Mouse (Mus musculus): ENCODE measurements around the gene Fabp7. TPM values are rescaled to one million over a fixed set of nuclear protein-coding genes. Genes with fewer than 3 reads are reported as not detected.

Gene Fabp7
- polyA plus RNA-seq (2015; fragmentation: Nextera tagmentation; extraction: Ambion mirVana): 1,183 and 1,204 TPM in 2 replicates

DNA sequence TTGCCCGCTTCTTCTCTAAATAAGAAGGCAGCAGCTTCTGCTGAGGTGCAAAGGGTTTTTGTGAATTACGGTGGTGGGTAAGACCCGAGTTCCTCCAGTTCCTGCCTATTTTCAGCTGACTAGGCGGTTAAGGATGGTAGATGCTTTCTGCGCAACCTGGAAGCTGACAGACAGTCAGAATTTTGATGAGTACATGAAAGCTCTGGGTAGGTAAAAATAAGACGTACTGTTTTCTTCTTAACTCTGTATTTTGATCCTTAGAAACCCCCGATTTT lies at the start of gene Fabp7:
Gene Fabp7 (plus strand): TSS at position 6 of the 275 bp plus-strand sequence.
- peak within 1 kb of the TSS; percentile 35 for H3K4me3 ChIP-seq
- no peaks in the 10 kb centered on the region for H3K9me3 ChIP-seq
- H3K27ac ChIP-seq: peak within 1 kb of the TSS; percentile 79
- peak within 1 kb of the TSS; percentile 51 for H3K4me2 ChIP-seq
- ATAC-seq (replicated peaks): peak; percentile 70; the same call in 1 of the 2 replicates
- 2% methylated on average over 7 of the region's 7 CpGs for WGBS
- H3K9ac ChIP-seq: peak within 1 kb of the TSS; percentile 17; the same call in 1 of the 2 replicates
- H3K4me1 ChIP-seq: peaks cover 30% of the 10 kb centered on the region
- H3K36me3 ChIP-seq (replicated peaks): no peaks in the 10 kb centered on the region
- H3K27me3 ChIP-seq (replicated peaks): no peaks in the 10 kb centered on the region

DNA sequence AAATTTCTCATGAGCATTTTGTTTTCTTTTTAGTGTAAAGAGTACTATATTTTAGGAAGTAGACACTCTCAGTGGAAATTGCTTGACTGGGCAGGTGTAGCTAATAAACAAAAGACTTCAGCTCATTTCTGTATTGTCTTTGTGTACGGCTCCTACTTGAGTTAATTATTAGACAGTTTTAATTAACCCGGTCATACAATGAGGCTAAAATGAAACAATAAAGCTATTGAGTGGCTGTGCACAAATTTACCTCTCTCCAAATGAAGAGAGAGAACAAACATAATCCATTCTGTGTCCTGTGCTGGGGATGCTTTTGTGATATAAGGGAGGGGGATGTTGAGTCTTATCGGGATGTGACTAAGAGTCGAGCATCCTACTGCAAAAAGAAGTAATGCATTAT lies 43.9 kb upstream of the Fabp7 start:
- no peak for ATAC-seq (replicated peaks)
- Histone ChIP-seq H3K9me3 (no peaks in the 10 kb centered on the region), H3K9ac (no peak overlapping the region), H3K4me1 (no peaks in the 10 kb centered on the region), H3K4me3 (no peak overlapping the region), H3K27ac (no peak overlapping the region), H3K27me3 (replicated peaks) (no peaks in the 10 kb centered on the region), H3K36me3 (replicated peaks) (no peaks in the 10 kb centered on the region), H3K4me2 (no peak overlapping the region)
- WGBS: 68% methylated on average over 4 of the region's 4 CpGs

DNA sequence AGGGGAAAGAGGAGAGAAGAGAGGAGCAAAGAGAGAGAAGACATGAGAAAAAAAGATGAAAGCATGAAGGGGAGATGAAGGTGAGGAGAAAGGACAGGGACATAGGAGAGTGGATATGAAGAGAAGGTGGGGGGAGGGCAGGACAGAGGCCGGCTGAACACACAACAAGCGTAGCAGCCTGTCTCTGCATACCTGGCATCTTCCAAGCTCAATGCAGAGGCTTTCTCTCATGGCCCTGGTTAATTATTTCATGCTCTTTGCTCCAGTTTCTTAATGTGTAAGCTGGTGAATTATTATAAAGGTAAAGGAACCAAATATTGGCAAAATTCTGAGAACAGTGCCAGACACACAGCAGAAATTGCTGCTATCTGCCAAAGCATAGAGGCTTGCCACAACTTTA lies 43.3 kb upstream of the Fabp7 start:
- no peaks in the 10 kb centered on the region for H3K9me3 ChIP-seq
- H3K36me3 ChIP-seq (replicated peaks): no peaks in the 10 kb centered on the region
- H3K9ac ChIP-seq: no peak overlapping the region
- no peak overlapping the region for H3K4me3 ChIP-seq
- H3K27ac ChIP-seq: no peak overlapping the region
- no peaks in the 10 kb centered on the region for H3K27me3 ChIP-seq (replicated peaks)
- H3K4me2 ChIP-seq: no peak overlapping the region
- WGBS: 79% methylated on average over 2 of the region's 2 CpGs
- no peaks in the 10 kb centered on the region for H3K4me1 ChIP-seq
- ATAC-seq (replicated peaks): no peak

DNA sequence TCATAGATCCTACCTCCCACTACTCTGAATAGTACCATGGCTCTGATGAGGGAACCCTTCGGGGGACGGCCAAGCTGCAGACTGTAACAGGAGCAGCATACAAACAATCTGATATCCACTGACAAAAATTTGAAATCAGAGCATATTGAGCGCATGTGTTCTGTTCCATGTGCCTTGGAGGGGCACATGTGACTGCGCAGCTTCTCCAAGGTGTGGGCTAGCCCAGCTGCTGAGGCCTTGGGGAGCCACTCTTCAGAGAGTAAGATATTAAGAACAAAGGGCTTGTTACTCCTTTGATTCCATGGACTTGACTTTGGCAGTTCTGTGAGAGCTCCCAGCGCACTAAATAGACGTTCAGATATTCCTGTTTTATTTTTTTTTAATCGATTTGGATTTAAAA lies 41.6 kb upstream of the Fabp7 start:
- Histone ChIP-seq H3K27me3 (replicated peaks) (no peaks in the 10 kb centered on the region), H3K4me3 (no peak overlapping the region), H3K9me3 (no peaks in the 10 kb centered on the region), H3K9ac (no peak overlapping the region), H3K36me3 (replicated peaks) (no peaks in the 10 kb centered on the region), H3K4me2 (no peak overlapping the region), H3K27ac (no peak overlapping the region), H3K4me1 (no peaks in the 10 kb centered on the region)
- WGBS: 69% methylated on average over 7 of the region's 7 CpGs
- ATAC-seq (replicated peaks): peak; percentile 53

DNA sequence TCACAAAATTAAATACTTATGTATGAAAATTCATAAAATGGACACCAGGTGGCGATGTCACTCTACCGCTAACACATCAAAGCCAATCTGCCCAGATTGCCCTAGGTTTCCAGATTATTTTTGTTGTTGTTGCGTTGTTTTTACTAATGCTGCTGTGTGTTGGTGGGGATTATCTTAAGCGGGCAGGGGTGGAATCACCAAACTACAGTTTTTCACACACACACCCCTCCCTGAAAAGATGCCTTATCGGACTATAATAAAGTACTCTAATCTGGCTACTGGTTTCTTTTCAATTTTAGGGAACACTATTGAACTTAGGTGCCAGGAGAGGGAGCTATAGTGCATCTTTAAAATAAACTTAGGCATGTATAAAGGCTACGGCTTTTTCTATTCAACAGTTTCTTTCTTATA lies 41.1 kb upstream of the Fabp7 start:
- Histone ChIP-seq H3K27ac (no peak overlapping the region), H3K9ac (no peak overlapping the region)

DNA sequence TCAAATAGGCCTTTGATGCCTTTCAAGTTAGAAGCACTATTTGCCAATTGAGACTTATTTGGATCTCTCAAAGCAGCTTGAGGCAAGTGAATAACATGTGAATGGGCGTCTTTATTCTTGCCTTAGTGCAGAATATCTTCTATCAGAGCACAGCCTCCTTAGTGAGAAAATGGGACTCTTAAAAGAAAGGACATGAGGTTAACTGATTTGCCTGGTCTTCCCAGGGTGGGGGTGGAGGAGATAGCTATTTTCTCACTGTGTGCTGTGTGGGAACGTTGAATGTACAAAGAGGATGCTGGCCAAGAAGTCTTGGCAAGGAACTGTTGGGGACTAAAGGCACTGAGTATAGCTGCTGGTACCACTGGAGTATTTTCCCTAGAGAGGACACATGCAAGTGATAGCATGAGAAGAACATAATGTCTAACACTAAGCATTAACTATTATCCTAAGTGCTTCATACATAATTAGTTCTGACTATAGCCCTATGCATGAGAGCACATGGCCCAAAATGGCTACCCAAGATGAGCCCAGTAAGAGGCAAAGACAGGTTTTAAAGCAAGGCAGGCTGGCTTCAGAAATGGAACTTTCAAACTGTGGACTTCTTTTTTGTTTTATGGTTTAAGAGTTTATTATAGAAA lies 40.4 kb upstream of the Fabp7 start:
- Histone ChIP-seq H3K27me3 (replicated peaks) (no peaks in the 10 kb centered on the region), H3K4me1 (no peaks in the 10 kb centered on the region), H3K9me3 (no peaks in the 10 kb centered on the region), H3K4me2 (no peak overlapping the region), H3K27ac (no peak overlapping the region), H3K9ac (no peak overlapping the region), H3K36me3 (replicated peaks) (no peaks in the 10 kb centered on the region), H3K4me3 (no peak overlapping the region)
- ATAC-seq (replicated peaks): peak; percentile 84
- WGBS: 7% methylated on average over 2 of the region's 2 CpGs

More for the DNA sequence above, 41.1 kb upstream of the Fabp7 start:
- peak; percentile 87 for ATAC-seq (replicated peaks)
- Histone ChIP-seq H3K36me3 (replicated peaks) (no peaks in the 10 kb centered on the region), H3K4me2 (peak overlapping the region; percentile 51), H3K27me3 (replicated peaks) (no peaks in the 10 kb centered on the region), H3K4me1 (no peaks in the 10 kb centered on the region), H3K9me3 (no peaks in the 10 kb centered on the region), H3K4me3 (peak overlapping the region; percentile 37)
- under 1% methylated on average over 6 of the region's 6 CpGs for WGBS

DNA sequence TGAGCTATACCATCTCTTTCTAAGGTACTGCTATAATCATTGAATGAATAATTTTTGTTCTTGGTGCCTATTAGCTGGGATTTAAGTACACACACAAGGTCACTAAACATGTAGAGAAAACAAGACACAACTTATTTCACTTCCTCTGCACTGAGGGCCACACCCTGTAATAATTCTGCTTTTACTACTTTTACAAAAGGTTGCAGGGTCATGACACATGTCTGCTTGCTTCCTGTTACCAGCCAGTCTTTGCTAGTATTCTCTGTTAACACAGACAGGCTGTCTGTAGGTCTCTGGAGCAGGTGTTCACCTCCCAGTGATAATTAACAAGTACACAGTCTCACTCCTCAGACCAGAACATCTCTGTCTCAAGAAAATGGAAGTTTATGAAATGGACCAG lies 39.2 kb upstream of the Fabp7 start:
- no peak overlapping the region for H3K4me3 ChIP-seq
- H3K27ac ChIP-seq: no peak overlapping the region
- no peak for ATAC-seq (replicated peaks)
- no peaks in the 10 kb centered on the region for H3K9me3 ChIP-seq
- no peaks in the 10 kb centered on the region for H3K36me3 ChIP-seq (replicated peaks)
- no peaks in the 10 kb centered on the region for H3K27me3 ChIP-seq (replicated peaks)
- no peak overlapping the region for H3K9ac ChIP-seq
- no peaks in the 10 kb centered on the region for H3K4me1 ChIP-seq
- H3K4me2 ChIP-seq: no peak overlapping the region

DNA sequence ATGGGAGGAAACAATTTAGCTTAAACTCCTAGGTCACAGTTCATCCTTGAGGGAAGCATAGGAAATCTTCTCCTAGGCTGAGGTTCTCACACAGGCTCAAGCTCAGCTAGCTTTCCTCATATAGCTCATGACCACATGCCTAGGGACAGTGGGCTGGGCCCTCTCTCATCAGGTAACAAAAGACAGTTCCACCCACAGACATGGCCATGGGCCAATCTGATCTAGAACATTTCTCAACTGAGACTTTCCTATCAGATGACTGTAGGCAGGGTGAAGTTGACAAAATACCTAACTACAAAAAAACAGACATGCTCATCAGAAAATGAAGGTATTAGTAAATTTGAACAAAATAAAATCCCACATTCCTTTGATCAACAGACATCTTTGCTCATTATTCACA lies 37.6 kb upstream of the Fabp7 start:
- no peaks in the 10 kb centered on the region for H3K4me1 ChIP-seq
- H3K9me3 ChIP-seq: no peaks in the 10 kb centered on the region
- H3K27ac ChIP-seq: no peak overlapping the region
- no peaks in the 10 kb centered on the region for H3K27me3 ChIP-seq (replicated peaks)
- H3K9ac ChIP-seq: no peak overlapping the region
- no peak overlapping the region for H3K4me3 ChIP-seq
- H3K36me3 ChIP-seq (replicated peaks): no peaks in the 10 kb centered on the region
- no peak overlapping the region for H3K4me2 ChIP-seq
- ATAC-seq (replicated peaks): no peak

DNA sequence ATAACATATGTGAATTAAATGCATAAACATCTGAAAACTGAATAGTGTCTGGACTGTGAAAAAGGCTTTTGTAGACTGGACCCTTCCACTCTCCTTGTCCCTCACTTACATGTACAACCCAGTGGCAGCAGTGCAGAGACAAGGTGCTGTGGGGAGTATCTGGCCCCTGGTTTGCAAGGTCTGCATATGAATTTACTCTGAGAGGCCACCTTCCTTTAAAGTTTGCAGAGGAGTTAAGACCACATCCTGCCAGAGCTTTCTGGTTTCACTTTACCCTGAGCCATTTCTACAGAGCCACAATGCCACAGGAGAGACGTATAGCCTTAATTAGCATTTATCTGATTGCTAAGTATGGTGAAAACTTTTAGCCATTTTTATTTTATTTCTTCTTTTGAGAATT lies 31.3 kb upstream of the Fabp7 start:
- H3K9me3 ChIP-seq: no peaks in the 10 kb centered on the region
- no peaks in the 10 kb centered on the region for H3K27me3 ChIP-seq (replicated peaks)
- no peak overlapping the region for H3K9ac ChIP-seq
- WGBS: 100% methylated on average over 1 of the region's 1 CpGs
- no peak overlapping the region for H3K4me3 ChIP-seq
- H3K4me2 ChIP-seq: no peak overlapping the region
- H3K27ac ChIP-seq: no peak overlapping the region
- H3K4me1 ChIP-seq: no peaks in the 10 kb centered on the region
- ATAC-seq (replicated peaks): no peak
- no peaks in the 10 kb centered on the region for H3K36me3 ChIP-seq (replicated peaks)

DNA sequence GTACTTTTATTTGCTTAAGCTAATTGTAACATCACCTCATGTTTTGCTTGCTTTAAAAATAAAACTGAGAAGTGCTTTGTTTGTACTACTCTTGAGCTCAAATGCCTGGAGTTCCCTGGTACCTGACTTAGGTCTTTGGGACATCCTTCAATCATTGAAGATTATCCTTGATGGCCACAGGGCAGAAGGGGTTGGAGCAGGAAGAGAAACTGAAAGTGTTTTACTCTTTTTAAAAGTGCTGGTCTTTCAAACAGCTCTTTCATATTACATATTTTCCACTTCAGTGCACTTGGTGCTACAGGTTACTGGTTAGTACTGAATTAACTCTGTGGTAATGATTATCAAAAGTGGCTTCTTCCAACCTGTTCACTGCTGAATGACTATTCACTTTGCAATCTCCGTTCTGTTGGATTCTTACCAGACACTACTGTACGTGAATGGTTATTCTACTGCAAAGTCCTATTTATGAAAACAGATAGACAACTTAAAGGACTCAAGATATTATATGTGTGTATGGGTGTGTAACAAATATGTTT lies 29.4 kb upstream of the Fabp7 start:
- no peak overlapping the region for H3K9ac ChIP-seq
- no peak overlapping the region for H3K4me3 ChIP-seq
- H3K27ac ChIP-seq: no peak overlapping the region
- 91% methylated on average over 2 of the region's 2 CpGs for WGBS
- no peaks in the 10 kb centered on the region for H3K9me3 ChIP-seq
- no peaks in the 10 kb centered on the region for H3K36me3 ChIP-seq (replicated peaks)
- H3K4me2 ChIP-seq: no peak overlapping the region
- no peak for ATAC-seq (replicated peaks)
- H3K27me3 ChIP-seq (replicated peaks): no peaks in the 10 kb centered on the region
- H3K4me1 ChIP-seq: no peaks in the 10 kb centered on the region

DNA sequence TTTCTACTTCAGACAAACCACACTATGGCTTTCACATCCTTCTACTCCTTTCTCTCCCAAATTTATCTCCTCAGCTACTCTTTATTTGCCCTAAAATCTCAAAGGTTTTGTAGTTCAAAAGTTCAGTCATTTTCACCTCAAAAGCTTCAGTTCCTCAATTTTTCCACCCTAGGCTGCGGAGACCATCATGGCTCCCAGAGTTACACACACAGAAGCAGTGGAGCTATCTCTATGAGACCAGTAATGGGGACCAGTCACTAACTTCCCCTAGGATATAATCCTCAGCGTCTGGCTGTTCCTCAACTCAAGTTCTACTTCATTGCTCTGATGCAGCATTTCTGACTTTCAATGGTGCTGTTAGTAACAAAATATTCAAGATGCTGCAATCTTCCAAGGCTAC lies 25.7 kb upstream of the Fabp7 start:
- no peak overlapping the region for H3K4me3 ChIP-seq
- H3K27me3 ChIP-seq (replicated peaks): no peaks in the 10 kb centered on the region
- no peak overlapping the region for H3K9ac ChIP-seq
- 96% methylated on average over 2 of the region's 2 CpGs for WGBS
- no peaks in the 10 kb centered on the region for H3K36me3 ChIP-seq (replicated peaks)
- no peaks in the 10 kb centered on the region for H3K4me1 ChIP-seq
- H3K27ac ChIP-seq: no peak overlapping the region
- ATAC-seq (replicated peaks): no peak
- H3K4me2 ChIP-seq: no peak overlapping the region
- H3K9me3 ChIP-seq: no peaks in the 10 kb centered on the region

DNA sequence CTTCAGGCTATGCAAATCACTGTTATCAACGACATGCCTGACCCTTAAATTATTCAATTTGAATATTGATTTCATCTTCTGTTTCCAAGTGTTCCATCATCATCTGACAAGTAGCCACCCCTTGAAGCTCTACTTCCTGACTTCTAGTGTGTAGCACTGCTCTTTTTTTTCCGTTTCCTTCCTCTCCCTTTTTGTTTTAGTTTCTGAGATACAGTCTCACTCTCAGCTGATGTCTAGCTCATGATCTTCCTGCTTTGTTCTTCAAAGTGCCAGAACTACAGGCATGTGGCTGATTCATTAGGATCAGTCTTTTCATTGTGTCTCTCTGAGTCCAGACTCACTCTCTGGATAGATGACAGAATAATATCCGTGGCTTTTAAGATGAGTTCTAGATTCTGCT lies 24.0 kb upstream of the Fabp7 start:
- no peak overlapping the region for H3K4me2 ChIP-seq
- H3K4me3 ChIP-seq: no peak overlapping the region
- ATAC-seq (replicated peaks): no peak
- no peaks in the 10 kb centered on the region for H3K4me1 ChIP-seq
- no peaks in the 10 kb centered on the region for H3K9me3 ChIP-seq
- no peaks in the 10 kb centered on the region for H3K27me3 ChIP-seq (replicated peaks)
- no peak overlapping the region for H3K9ac ChIP-seq
- no peak overlapping the region for H3K27ac ChIP-seq
- no peaks in the 10 kb centered on the region for H3K36me3 ChIP-seq (replicated peaks)
- 79% methylated on average over 3 of the region's 3 CpGs for WGBS

DNA sequence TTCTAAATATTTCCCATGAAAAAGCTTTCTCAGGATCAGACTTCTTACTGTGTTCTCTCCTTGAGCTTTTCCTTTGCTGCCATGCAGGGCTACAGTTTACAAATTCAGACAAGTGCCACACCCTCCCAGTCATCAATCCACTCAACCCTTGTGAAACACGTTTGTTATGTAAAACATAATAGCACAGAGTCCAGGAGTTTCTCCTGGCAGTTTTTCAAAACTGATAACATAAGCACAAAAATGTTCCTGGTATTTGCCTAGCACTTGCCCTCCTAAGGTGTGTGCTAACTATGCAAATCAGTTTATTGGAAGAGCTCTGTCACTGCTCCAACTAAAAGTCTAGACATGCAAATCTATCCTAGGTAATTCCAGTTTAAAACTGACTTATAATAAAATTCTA lies 21.6 kb upstream of the Fabp7 start:
- ATAC-seq (replicated peaks): no peak
- no peak overlapping the region for H3K9ac ChIP-seq
- H3K9me3 ChIP-seq: no peaks in the 10 kb centered on the region
- H3K4me3 ChIP-seq: no peak overlapping the region
- no peaks in the 10 kb centered on the region for H3K4me1 ChIP-seq
- 38% methylated on average over 1 of the region's 1 CpGs for WGBS
- no peak overlapping the region for H3K27ac ChIP-seq
- no peak overlapping the region for H3K4me2 ChIP-seq
- H3K27me3 ChIP-seq (replicated peaks): no peaks in the 10 kb centered on the region
- no peaks in the 10 kb centered on the region for H3K36me3 ChIP-seq (replicated peaks)
